Mouse (Mus musculus) heart, embryonic 10.5 days (tissue): ENCODE data around the gene Kcnq2. TPM values are rescaled to one million over a fixed set of nuclear protein-coding genes. Genes with fewer than 3 reads are reported as not detected.
A peak's percentile ranks its signal among the peaks of the same experiment; 100 is the strongest.

Source experiments
- DNase-seq: peaks from one replicate; pipeline ENCODE4 v3.0.0-alpha.2; 2017; ENCODE audit warnings: low spot score
- H3K27ac ChIP-seq: fragments of 300-500 bp; sonication (generic); 2 replicates; pipeline ENCODE4 v1.5.1; 2016; ENCODE audit warnings: mild to moderate bottlenecking
- H3K27me3 ChIP-seq: fragments of 300-500 bp; sonication (generic); 2 replicates; pipeline ENCODE4 v1.6.1; 2016; ENCODE audit warnings: mild to moderate bottlenecking; ENCODE audit not compliant: poor library complexity, insufficient read depth, severe bottlenecking
- H3K36me3 ChIP-seq: fragments of 300-500 bp; sonication (generic); 2 replicates; pipeline ENCODE4 v1.6.1; 2016; ENCODE audit warnings: mild to moderate bottlenecking, moderate library complexity
- H3K4me1 ChIP-seq: fragments of 300-500 bp; sonication (generic); 2 replicates; pipeline ENCODE4 v1.6.1; 2016; ENCODE audit warnings: mild to moderate bottlenecking
- H3K4me3 ChIP-seq: fragments of 300-500 bp; sonication (generic); 2 replicates; pipeline ENCODE4 v1.5.1; 2016; ENCODE audit warnings: mild to moderate bottlenecking, moderate library complexity
- H3K9me3 ChIP-seq: fragments of 300-500 bp; sonication (generic); 2 replicates; pipeline ENCODE4 v1.6.1; 2016; ENCODE audit warnings: mild to moderate bottlenecking, moderate library complexity
- WGBS: fragments of 180-500 bp; shearing (Covaris S2); methylation state at CpG from one replicate; pipeline ENCODE4 v1.1.7; 2016; 5-methylcytosine and 5-hydroxymethylcytosine counted together
- polyA plus RNA-seq: library from polyadenylated mRNA; unstranded; fragments of >200 nt; fragmentation: Nextera tagmentation; extraction: Ambion mirVana; gene quantifications from 2 replicates; pipeline ENCODE4 v1.2.1, GENCODE M21; 2016

Gene Kcnq2
- polyA plus RNA-seq, 1 experiment from 2014 or later, result 0.50 TPM

GRCm38 (mm10) chr2:181143509-181144276 lies 8.6 kb upstream of the Kcnq2 start:
- DNase-seq, result no peak
- 53% methylated on average over 2 of the region's 2 CpGs for WGBS
- Histone ChIP-seq H3K4me3 (no peak overlapping the region), H3K4me1 (peaks cover 14% of the 10 kb centered on the region), H3K27me3 (peaks cover 82% of the 10 kb centered on the region), H3K27ac (no peak overlapping the region), H3K36me3 (no peaks in the 10 kb centered on the region), H3K9me3 (no peaks in the 10 kb centered on the region)

- Histone ChIP-seq H3K9me3 (no peaks in the 10 kb centered on the region), H3K36me3 (no peaks in the 10 kb centered on the region), H3K4me1 (peaks cover 5% of the 10 kb centered on the region; the same call in 1 of the 2 replicates), H3K27me3 (peaks cover 80% of the 10 kb centered on the region), H3K27ac (no peak overlapping the region), H3K4me3 (no peak overlapping the region)
- 64% methylated on average over 8 of the region's 8 CpGs for WGBS
- no peak for DNase-seq
Observed at GRCm38 (mm10) chr2:181142703-181143135, 7.6 kb upstream of the Kcnq2 start.

- no peaks in the 10 kb centered on the region for H3K36me3 ChIP-seq
- H3K4me3 ChIP-seq, result no peak overlapping the region
- H3K27me3 ChIP-seq, result peaks cover 78% of the 10 kb centered on the region
- H3K9me3 ChIP-seq, result no peaks in the 10 kb centered on the region
- no peak for DNase-seq
- H3K4me1 ChIP-seq, result peaks cover 5% of the 10 kb centered on the region
- no peak overlapping the region for H3K27ac ChIP-seq
- 84% methylated on average over 5 of the region's 5 CpGs for WGBS
Observed at GRCm38 (mm10) chr2:181139641-181140193, 4.6 kb upstream of the Kcnq2 start.

- Histone ChIP-seq H3K4me1 (peaks cover 12% of the 10 kb centered on the region), H3K27ac (no peak overlapping the region), H3K27me3 (peaks cover 84% of the 10 kb centered on the region), H3K9me3 (no peaks in the 10 kb centered on the region), H3K4me3 (no peak overlapping the region), H3K36me3 (no peaks in the 10 kb centered on the region)
- peak; percentile 84 for DNase-seq
- 3% methylated on average over 6 of the region's 6 CpGs for WGBS
Observed at GRCm38 (mm10) chr2:181136934-181137333, 1.8 kb upstream of the Kcnq2 start.

GRCm38 (mm10) chr2:181135446-181135818 lies 332 bp upstream of the Kcnq2 start:
- Histone ChIP-seq H3K27ac (no peak overlapping the region), H3K9me3 (no peaks in the 10 kb centered on the region), H3K4me1 (peaks cover 12% of the 10 kb centered on the region), H3K36me3 (no peaks in the 10 kb centered on the region), H3K4me3 (peak overlapping the region; percentile 61), H3K27me3 (peaks cover 89% of the 10 kb centered on the region)
- WGBS, result 8% methylated on average over 4 of the region's 4 CpGs
- DNase-seq, result no peak

GRCm38 (mm10) chr2:181133837-181134590 lies 1.1 kb downstream of the Kcnq2 start:
- no peak for DNase-seq
- no peak overlapping the region for H3K27ac ChIP-seq
- H3K4me3 ChIP-seq, result peak overlapping the region; percentile 61
- WGBS, result 9% methylated on average over 22 of the region's 22 CpGs
- H3K27me3 ChIP-seq, result peaks cover 80% of the 10 kb centered on the region
- peaks cover 12% of the 10 kb centered on the region for H3K4me1 ChIP-seq
- no peaks in the 10 kb centered on the region for H3K9me3 ChIP-seq
- H3K36me3 ChIP-seq, result no peaks in the 10 kb centered on the region

- DNase-seq, result no peak
- H3K9me3 ChIP-seq, result no peaks in the 10 kb centered on the region
- peaks cover 12% of the 10 kb centered on the region for H3K4me1 ChIP-seq
- H3K4me3 ChIP-seq, result no peak overlapping the region
- no peak overlapping the region for H3K27ac ChIP-seq
- H3K27me3 ChIP-seq, result peaks cover 73% of the 10 kb centered on the region
- H3K36me3 ChIP-seq, result no peaks in the 10 kb centered on the region
- 66% methylated on average over 4 of the region's 4 CpGs for WGBS
Observed at GRCm38 (mm10) chr2:181130245-181130644, 4.9 kb downstream of the Kcnq2 start.

- Histone ChIP-seq H3K27ac (no peak overlapping the region), H3K36me3 (no peaks in the 10 kb centered on the region), H3K27me3 (peaks cover 70% of the 10 kb centered on the region), H3K4me1 (no peaks in the 10 kb centered on the region), H3K4me3 (no peak overlapping the region), H3K9me3 (no peaks in the 10 kb centered on the region)
- WGBS, result 68% methylated on average over 4 of the region's 4 CpGs
- DNase-seq, result no peak
Observed at GRCm38 (mm10) chr2:181128963-181129362, 6.1 kb downstream of the Kcnq2 start.

GRCm38 (mm10) chr2:181127786-181128185 lies 7.3 kb downstream of the Kcnq2 start:
- Histone ChIP-seq H3K4me3 (no peak overlapping the region), H3K27ac (no peak overlapping the region), H3K36me3 (no peaks in the 10 kb centered on the region), H3K27me3 (peaks cover 66% of the 10 kb centered on the region), H3K9me3 (no peaks in the 10 kb centered on the region), H3K4me1 (no peaks in the 10 kb centered on the region)
- WGBS, result 42% methylated on average over 3 of the region's 3 CpGs
- no peak for DNase-seq

- no peaks in the 10 kb centered on the region for H3K9me3 ChIP-seq
- no peaks in the 10 kb centered on the region for H3K36me3 ChIP-seq
- 43% methylated on average over 7 of the region's 7 CpGs for WGBS
- no peak for DNase-seq
- no peaks in the 10 kb centered on the region for H3K4me1 ChIP-seq
- H3K4me3 ChIP-seq, result no peak overlapping the region
- H3K27me3 ChIP-seq, result peaks cover 52% of the 10 kb centered on the region
- H3K27ac ChIP-seq, result no peak overlapping the region
Observed at GRCm38 (mm10) chr2:181125726-181126455, 9.2 kb downstream of the Kcnq2 start.

GRCm38 (mm10) chr2:181122642-181123041 lies 12.5 kb downstream of the Kcnq2 start:
- DNase-seq, result no peak
- Histone ChIP-seq H3K27ac (no peak overlapping the region), H3K4me1 (no peaks in the 10 kb centered on the region), H3K27me3 (peaks cover 45% of the 10 kb centered on the region), H3K9me3 (no peaks in the 10 kb centered on the region), H3K36me3 (no peaks in the 10 kb centered on the region), H3K4me3 (no peak overlapping the region)

GRCm38 (mm10) chr2:181120922-181121449 lies 14.1 kb downstream of the Kcnq2 start:
- WGBS, result 77% methylated on average over 4 of the region's 4 CpGs
- Histone ChIP-seq H3K27me3 (peaks cover 41% of the 10 kb centered on the region), H3K9me3 (no peaks in the 10 kb centered on the region), H3K4me3 (no peak overlapping the region), H3K36me3 (no peaks in the 10 kb centered on the region), H3K27ac (no peak overlapping the region), H3K4me1 (no peaks in the 10 kb centered on the region)
- DNase-seq, result no peak
